Mouse (Mus musculus) T-helper 17 cell (primary cell): ENCODE measurements around the gene Asb10.

Experiments used
- in situ Hi-C, 2 experiments: fragments of 300-600 bp; cut with MboI, MseI; formaldehyde crosslinking; loops; 1 replicate in 1 of 2; 2 replicates in 1 of 2; pipeline ENCODE4 v1.15.1; 2025; ENCODE audit warnings: high pct_unique_total_duplicates in 2 of 2

The Asb10 gene

DNA sequence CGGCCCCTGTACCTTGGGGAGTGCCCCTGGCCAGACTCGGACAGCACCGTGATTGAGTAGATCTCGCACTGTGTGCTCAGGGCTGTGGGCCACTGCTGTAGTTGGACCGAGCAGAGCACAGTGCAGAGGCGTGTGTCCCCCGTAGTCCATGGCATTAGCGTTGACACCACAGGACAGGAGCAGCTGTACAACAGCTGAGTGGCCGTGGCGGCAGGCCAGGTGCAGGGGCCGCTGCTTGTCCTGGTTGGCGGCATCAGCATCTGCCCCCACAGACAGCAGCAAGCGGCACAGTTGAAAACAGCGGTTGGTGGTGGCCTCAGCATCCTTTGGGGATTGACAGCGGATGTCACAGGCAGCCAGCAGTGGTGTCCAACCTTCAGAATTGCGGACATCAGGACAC, 3.2 kb downstream of the Asb10 start:
- in situ Hi-C loops: loop anchor here in 1 of 2 experiments (10.0 kb wide), 1 partner anchor 1993 kb away; no protein-coding TSS in a partner anchor

DNA sequence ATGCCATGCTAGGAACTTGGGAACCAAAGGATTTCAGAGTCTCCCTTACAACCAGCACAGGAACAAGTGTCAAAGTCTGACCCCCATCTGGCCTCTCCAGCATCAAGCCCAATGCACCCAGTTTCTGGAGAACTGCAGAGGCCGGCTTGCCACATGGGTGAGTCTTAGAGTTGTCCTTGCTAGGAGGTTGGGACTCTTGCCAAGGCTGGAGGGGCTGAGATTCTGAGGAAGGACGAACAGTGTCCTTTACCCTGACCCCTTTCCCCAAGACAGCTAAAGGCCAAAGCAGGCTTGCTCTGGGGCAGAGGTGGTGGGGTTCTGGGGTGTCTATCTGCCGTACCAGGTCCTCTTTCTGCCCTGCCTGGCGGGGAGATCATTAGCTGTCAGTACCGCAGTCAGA, 4.3 kb downstream of the Asb10 start:
- in situ Hi-C loops: loop anchor here in 1 of 2 experiments (10.0 kb wide), 1 partner anchor 1992 kb away; no protein-coding TSS in a partner anchor

DNA sequence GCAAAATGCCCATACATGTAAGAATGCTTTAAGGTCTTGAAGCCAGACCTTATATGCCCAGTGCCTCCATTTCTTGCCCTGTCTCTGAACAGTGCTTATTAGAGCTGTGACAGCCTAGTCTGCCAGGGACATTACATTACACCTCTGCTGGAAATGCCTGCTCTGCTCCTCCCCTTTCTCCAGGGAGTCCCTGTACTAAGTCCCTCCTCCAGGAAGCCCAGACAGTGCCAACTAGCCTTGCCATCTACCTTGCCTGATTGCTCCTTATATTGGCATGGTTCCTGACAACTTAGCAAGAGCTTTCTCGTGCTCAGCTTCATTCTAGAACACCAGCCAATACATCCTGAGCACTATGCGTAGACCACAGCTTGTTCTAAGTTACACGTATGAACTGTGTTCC, 5.0 kb downstream of the Asb10 start:
- in situ Hi-C loops: loop anchor here in 1 of 2 experiments (10.0 kb wide), 1 partner anchor 1991 kb away; no protein-coding TSS in a partner anchor

- in situ Hi-C loops: loop anchor here in 1 of 2 experiments (10.0 kb wide), 1 partner anchor 1989 kb away; no protein-coding TSS in a partner anchor
These were observed 6.5 kb downstream of the Asb10 start for GRCm38 (mm10) chr5:24534292-24534691.

DNA sequence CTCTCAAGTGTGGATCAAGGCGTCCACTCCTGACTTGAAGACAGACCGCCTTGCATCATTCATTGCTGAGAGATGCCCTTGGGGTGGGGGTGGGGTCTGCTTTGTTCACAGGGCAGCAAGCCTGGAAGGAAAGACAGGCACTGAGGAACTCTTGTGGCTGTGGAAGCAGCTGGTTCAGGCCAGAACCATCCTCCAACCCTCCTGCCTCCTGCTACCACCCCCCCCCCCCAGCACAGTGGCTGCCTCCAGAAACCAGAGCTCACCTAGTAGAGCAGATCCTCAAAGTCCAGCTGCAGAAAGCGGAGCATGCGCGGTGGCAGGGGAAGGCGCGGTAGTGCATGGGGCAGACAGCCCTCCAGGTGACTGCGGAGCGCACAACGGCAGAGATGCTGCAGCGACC, 7.4 kb downstream of the Asb10 start:
- in situ Hi-C loops: loop anchor here in 1 of 2 experiments (10.0 kb wide), 1 partner anchor 1989 kb away; no protein-coding TSS in a partner anchor

- in situ Hi-C loops: loop anchor here in 1 of 2 experiments (10.0 kb wide), 1 partner anchor 1985 kb away; no protein-coding TSS in a partner anchor
These were observed 10.6 kb downstream of the Asb10 start for GRCm38 (mm10) chr5:24530042-24530689.

GRCm38 (mm10) chr5:24527780-24528179, 13.0 kb downstream of the Asb10 start:
- in situ Hi-C loops: no loop called here

DNA sequence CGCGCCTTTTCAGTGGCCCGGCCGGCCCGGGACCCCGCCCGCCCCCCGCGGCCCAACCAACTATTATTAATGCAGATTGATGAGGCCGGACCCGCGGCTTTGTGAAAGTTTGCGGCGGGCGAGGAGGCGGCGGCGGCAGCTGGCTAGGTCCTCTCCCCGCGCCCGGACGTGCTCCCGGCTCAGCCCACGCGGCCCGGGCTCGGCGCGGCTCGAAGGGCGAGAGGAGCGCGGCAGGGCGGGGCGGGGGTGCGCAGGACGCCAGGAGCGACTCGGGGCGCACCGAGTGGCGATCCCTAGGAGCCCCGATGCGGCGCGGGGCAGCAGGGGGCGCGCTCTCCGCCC, 13.9 kb downstream of the Asb10 start, which contains the start of gene Gbx1:
Gbx1 (minus strand) TSS at position 314 of the 342 bp plus-strand sequence.
- in situ Hi-C loops: no loop called here

- in situ Hi-C loops: no loop called here
These were observed 14.4 kb downstream of the Asb10 start for GRCm38 (mm10) chr5:24526190-24526888.

GRCm38 (mm10) chr5:24525360-24526189, 15.2 kb downstream of the Asb10 start:
- in situ Hi-C loops: no loop called here

- in situ Hi-C loops: no loop called here
These were observed 16.3 kb downstream of the Asb10 start for GRCm38 (mm10) chr5:24524522-24524921.

- in situ Hi-C loops: no loop called here
These were observed 17.0 kb downstream of the Asb10 start for GRCm38 (mm10) chr5:24523806-24524205.

DNA sequence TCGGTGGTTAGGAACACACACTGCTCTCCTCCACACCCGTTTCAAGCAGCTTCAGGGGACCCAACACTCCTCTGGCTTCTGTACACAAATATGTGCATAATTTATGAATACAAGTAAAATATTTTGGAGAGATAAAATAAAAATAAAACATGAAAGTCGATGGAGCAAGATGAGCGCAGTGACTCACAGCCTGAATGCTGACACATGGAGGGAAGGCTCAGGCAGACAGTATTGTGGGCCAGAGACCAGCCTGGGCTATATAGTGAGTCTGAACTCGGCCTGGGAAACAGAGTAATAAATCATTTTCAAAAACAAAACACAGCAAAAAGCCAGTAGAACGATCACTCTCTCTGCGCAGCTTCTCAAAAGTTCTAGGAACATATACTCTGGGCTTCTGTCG, 19.4 kb downstream of the Asb10 start:
- in situ Hi-C loops: no loop called here

DNA sequence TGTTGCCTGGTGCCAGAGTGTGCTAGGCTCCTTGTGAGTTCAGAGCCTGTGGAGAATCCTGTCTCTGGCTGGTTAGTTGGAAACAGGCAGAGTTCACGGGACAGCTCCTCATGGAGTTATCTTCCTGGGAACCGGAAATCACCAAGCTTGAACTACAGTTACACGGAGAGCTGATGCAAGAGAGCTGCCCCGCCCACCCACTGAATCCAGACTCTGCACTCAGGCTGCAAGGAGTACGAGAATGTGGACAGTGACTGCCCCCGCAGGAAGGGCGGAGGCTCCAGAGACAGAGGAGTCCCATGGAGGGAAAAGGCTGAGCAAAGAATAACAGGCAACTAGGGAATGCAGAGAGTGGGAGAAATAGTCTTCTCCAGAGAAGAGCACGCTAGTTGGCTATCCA, 28.5 kb downstream of the Asb10 start:
- in situ Hi-C loops: no loop called here

- in situ Hi-C loops: no loop called here
These were observed 30.1 kb downstream of the Asb10 start for GRCm38 (mm10) chr5:24510635-24511034.

GRCm38 (mm10) chr5:24508406-24508805, 32.4 kb downstream of the Asb10 start:
- in situ Hi-C loops: no loop called here

DNA sequence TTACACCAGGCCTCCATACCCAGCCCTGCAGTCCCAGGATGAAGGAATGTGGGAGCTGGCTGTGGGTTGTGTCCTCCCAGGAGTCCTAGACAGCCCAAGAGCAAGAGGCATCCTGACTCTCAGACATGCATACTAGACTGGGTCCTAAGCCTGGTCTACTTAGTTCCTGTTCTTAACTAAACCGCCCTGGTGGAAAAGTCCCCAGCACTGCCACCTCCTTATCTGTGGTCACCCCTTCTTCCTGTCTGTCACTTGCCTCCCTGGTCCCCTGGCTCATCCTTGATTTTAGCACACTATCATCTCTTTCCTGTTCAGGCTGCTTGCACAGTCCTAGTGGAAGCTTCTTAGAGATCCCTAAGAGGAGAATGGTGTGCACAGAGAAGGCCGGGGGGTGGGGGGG, 35.3 kb downstream of the Asb10 start:
- in situ Hi-C loops: no loop called here

DNA sequence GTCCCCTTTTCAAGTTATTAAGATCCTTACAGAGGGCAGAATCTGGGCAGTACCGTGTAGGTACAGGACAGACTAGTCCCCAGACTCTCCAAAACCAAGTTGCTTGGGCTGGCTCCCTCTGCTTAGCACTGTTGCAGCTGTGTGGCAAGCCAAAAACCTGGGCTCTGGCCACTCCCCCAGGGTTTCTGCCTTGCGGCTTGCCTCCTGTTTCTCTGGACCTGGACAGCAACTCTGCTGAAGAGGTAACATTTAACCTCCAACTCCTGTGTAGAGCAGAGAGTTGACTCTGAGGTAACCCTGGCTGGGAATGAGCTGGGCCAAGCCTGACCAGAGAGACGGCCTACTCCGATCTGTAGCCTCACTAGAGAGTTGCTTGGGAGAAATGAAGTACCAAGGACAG, 38.0 kb downstream of the Asb10 start:
- in situ Hi-C loops: no loop called here

DNA sequence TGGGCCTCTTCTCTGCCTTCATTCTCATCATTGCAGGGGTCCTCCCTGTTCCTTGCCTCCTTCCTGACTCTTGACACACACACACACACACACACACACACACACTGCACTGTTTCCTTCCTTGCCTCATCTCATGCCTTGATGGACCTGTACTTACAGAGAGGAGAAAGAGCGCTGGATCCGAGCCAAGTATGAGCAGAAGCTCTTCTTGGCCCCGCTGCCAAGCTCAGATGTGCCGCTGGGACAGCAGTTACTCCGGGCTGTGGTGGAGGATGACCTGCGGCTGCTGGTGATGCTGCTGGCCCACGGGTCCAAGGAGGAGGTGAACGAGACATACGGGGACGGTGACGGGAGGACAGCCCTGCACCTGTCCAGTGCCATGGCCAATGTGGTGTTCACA, 39.9 kb downstream of the Asb10 start:
- in situ Hi-C loops: no loop called here

- in situ Hi-C loops: no loop called here
These were observed 41.7 kb downstream of the Asb10 start for GRCm38 (mm10) chr5:24499113-24499512.

- in situ Hi-C loops: no loop called here
These were observed 43.3 kb downstream of the Asb10 start for GRCm38 (mm10) chr5:24497526-24497925.

DNA sequence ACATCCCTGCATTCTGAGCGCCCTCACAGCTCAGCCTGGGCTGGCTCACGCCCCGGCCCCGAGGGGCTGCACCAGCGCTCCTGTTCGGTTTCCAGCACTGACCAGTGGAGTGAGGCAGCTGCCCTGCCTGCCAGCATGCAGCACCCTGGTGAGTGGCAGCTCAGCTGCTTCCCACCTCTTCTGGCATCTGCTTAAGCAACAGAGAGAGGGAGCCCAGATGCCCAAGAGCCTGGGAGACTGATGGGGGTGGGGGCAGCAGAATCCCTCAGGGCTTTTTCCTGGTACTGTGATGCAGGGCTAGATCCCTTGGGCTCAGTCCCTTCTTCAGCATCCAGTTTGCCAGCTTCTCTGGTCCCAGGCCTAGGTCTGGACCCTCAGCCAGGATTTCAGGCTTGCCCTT, 44.0 kb downstream of the Asb10 start:
- in situ Hi-C loops: no loop called here
